In the genomic region with DNA sequence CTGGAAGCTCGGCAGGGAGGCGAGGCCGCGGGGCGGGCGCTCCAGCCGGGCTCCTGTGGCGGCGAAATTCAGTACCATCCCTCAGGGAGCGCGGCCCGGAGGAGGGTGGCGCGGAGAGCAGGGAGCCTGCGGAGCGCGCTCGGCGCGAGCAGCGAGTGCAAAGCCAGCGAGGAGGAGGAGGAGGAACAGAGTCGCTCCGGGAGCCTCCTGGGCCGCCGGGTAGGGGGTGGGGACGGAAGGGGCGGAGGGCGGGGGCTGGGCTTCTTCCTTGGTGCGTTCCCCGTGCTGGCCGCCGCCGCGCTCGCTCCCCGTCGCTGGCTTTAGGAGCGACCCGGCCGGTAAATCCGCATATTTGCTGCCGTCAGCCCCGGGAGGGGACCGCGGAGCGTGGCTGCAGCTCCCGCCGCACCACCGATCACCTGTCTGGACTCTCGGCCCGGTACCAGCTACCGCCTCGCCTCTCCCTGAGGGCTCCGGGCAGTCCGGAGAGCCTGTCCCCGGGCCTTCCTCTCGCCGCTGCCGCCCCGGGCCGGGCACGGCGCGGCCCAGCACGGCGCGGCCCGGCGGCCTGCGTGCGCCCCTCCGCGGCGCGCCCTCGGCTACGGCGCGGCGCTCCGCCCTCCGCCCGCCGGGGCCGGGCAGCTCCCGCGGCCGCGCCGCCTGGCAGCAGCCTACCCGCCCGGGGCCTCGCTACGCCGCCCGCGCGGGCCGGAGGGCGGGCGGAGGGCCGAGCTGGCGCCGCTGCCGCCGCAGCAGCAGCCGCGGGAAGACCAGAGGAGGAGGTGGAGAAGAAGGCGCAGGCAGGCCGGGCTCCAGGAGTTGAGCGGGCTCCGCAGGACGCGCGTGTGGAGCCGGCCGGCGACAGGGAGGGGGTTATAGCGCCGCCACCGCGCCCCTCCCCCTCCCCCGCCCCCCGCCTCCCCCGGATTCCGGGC, we compare ENCODE assay signal across 9 mouse cellular contexts. TPM values are rescaled to one million over a fixed set of nuclear protein-coding genes. Genes with fewer than 3 reads are reported as not detected.
A peak's percentile ranks its signal among the peaks of the same experiment; 100 is the strongest.
DNase-seq lines count a peak whose midpoint lies in the region; ATAC-seq and TF ChIP-seq lines count a peak whose summit lies in the region.
"Had no signal": no experiment of that assay in that cellular context is flagged by ENCODE, and none has a peak within 500 bp of the region (broad histone marks: within the 10 kb centered on the region; RNA-seq: fewer than 3 reads in every experiment).

No protein-coding gene starts in this region.

- peaks cover 14% of the 10 kb centered on the region for H3K4me1 ChIP-seq in embryonic facial prominence, embryonic 11.5 days (ENCODE audit: control insufficient read depth, insufficient read depth, low read length)
- H3K4me1 ChIP-seq in limb, embryonic 15.5 days: peaks cover 81% of the 10 kb centered on the region
- H3K4me1 ChIP-seq in midbrain, embryonic 16.5 days (ENCODE audit: control insufficient read depth, insufficient read depth, low read length): peaks cover 44% of the 10 kb centered on the region
- peaks cover 21% of the 10 kb centered on the region; the same call in 1 of the 2 replicates for H3K4me1 ChIP-seq in stomach, postnatal 0 days (replicated peaks; ENCODE audit: control insufficient read depth, insufficient read depth)

- no peak for TF ChIP-seq EP300 in stomach, postnatal 0 days (optimal IDR thresholded peaks at IDR 0.05)

- H3K36me3 ChIP-seq in embryonic facial prominence, embryonic 11.5 days (replicated peaks; ENCODE audit: control insufficient read depth, insufficient read depth, low read depth, low read length): no peaks in the 10 kb centered on the region
- no peaks in the 10 kb centered on the region for H3K36me3 ChIP-seq in limb, embryonic 15.5 days
- no peaks in the 10 kb centered on the region for H3K36me3 ChIP-seq in midbrain, embryonic 16.5 days (ENCODE audit: control insufficient read depth, insufficient read depth, low read length)
- H3K36me3 ChIP-seq in stomach, postnatal 0 days (ENCODE audit: control insufficient read depth, insufficient read depth, low read length): no peaks in the 10 kb centered on the region; the same call in 1 of the 2 replicates

- peak overlapping the region; percentile 61 for H3K4me3 ChIP-seq in embryonic facial prominence, embryonic 11.5 days (ENCODE audit: low read depth, low read length)
- H3K4me3 ChIP-seq in limb, embryonic 15.5 days: peak overlapping the region; percentile 77
- H3K4me3 ChIP-seq in midbrain, embryonic 16.5 days (ENCODE audit: low read depth, low read length): peak overlapping the region; percentile 77
- peak overlapping the region; percentile 73 for H3K4me3 ChIP-seq in stomach, postnatal 0 days (ENCODE audit: low read depth, low read length)

- H3K4me2 ChIP-seq in embryonic facial prominence, embryonic 11.5 days (ENCODE audit: low read depth, low read length): peak overlapping the region; percentile 93
- H3K4me2 ChIP-seq in limb, embryonic 15.5 days: peak overlapping the region; percentile 95
- H3K4me2 ChIP-seq in midbrain, embryonic 16.5 days (ENCODE audit: low read length): peak overlapping the region; percentile 90
- H3K4me2 ChIP-seq in stomach, postnatal 0 days (replicated peaks; ENCODE audit: low read depth): peak overlapping the region; percentile 90

- peak overlapping the region; percentile 68 for H3K27ac ChIP-seq in embryonic facial prominence, embryonic 11.5 days (replicated peaks; ENCODE audit: low read depth, low read length)
- H3K27ac ChIP-seq in limb, embryonic 15.5 days: peak overlapping the region; percentile 91
- peak overlapping the region; percentile 90 for H3K27ac ChIP-seq in midbrain, embryonic 16.5 days (ENCODE audit: low read length)
- H3K27ac ChIP-seq in stomach, postnatal 0 days (replicated peaks): peak overlapping the region; percentile 99

- peak; percentile 69 for DNase-seq in layer of hippocampus, adult 11-12 months (ENCODE audit: low spot score)
- DNase-seq in layer of hippocampus, adult 9-10 months (ENCODE audit: low spot score): no peak
- peak; percentile 69 for DNase-seq in embryonic facial prominence, embryonic 11.5 days (ENCODE audit: low spot score)
- peak; percentile 72 for DNase-seq in heart, adult 8-10 months (ENCODE audit: low spot score)
- peak; percentile 74 to 80 for DNase-seq in kidney, adult 8-10 months
- DNase-seq in stomach, postnatal 0 days (ENCODE audit: low spot score): peak; percentile 95

- WGBS in embryonic facial prominence, embryonic 11.5 days: under 1% methylated on average over 91 of the region's 127 CpGs
- under 1% methylated on average over 101 of the region's 127 CpGs for WGBS in limb, embryonic 15.5 days
- under 1% methylated on average over 86 of the region's 127 CpGs for WGBS in midbrain, embryonic 16.5 days
- under 1% methylated on average over 62 of the region's 127 CpGs for WGBS in stomach, postnatal 0 days

- no peak for TF ChIP-seq CTCF in stomach, postnatal 0 days (IDR thresholded peaks at IDR 0.05; ENCODE audit: low read depth)

- H3K9ac ChIP-seq in embryonic facial prominence, embryonic 11.5 days (replicated peaks; ENCODE audit: low read length): peak overlapping the region; percentile 72
- H3K9ac ChIP-seq in limb, embryonic 15.5 days: peak overlapping the region; percentile 84
- H3K9ac ChIP-seq in midbrain, embryonic 16.5 days (ENCODE audit: low read depth, low read length): peak overlapping the region; percentile 89
- H3K9ac ChIP-seq in stomach, postnatal 0 days (ENCODE audit: low read length): peak overlapping the region; percentile 90

- no peaks in the 10 kb centered on the region for H3K9me3 ChIP-seq in embryonic facial prominence, embryonic 11.5 days (replicated peaks; ENCODE audit: control insufficient read depth, low read length)
- H3K9me3 ChIP-seq in limb, embryonic 15.5 days: no peaks in the 10 kb centered on the region
- no peaks in the 10 kb centered on the region for H3K9me3 ChIP-seq in midbrain, embryonic 16.5 days (replicated peaks; ENCODE audit: control insufficient read depth, low read length, poor library complexity, severe bottlenecking)
- no peaks in the 10 kb centered on the region for H3K9me3 ChIP-seq in stomach, postnatal 0 days (ENCODE audit: control insufficient read depth, low read length)

- peaks cover 67% of the 10 kb centered on the region for H3K27me3 ChIP-seq in embryonic facial prominence, embryonic 11.5 days (ENCODE audit: control insufficient read depth, insufficient read depth, low read length)
- H3K27me3 ChIP-seq in limb, embryonic 15.5 days: peaks cover 81% of the 10 kb centered on the region
- peaks cover 36% of the 10 kb centered on the region for H3K27me3 ChIP-seq in midbrain, embryonic 16.5 days (ENCODE audit: control insufficient read depth, insufficient read depth, low read depth, low read length)
- peaks cover 6% of the 10 kb centered on the region; the same call in 1 of the 2 replicates for H3K27me3 ChIP-seq in stomach, postnatal 0 days (ENCODE audit: control insufficient read depth, insufficient read depth, low read length)

- 0 out of 2 replicates have a peak, but pooled peaks have one; percentile 1 for ATAC-seq in embryonic facial prominence, embryonic 11.5 days (replicated peaks; ENCODE audit: insufficient number of reproducible peaks, low FRiP score, low TSS enrichment, low read depth)
- peak; percentile 32 for ATAC-seq in limb, embryonic 15.5 days (ENCODE audit: insufficient number of reproducible peaks, low FRiP score, low TSS enrichment, low read depth)
- peak; percentile 53 for ATAC-seq in midbrain, embryonic 16.5 days
- ATAC-seq in stomach, postnatal 0 days (ENCODE audit: low FRiP score, low TSS enrichment): peak; percentile 59

RNA-seq across cellular contexts. Expression of gene Pdgfa, which starts 2.1 kb away (rescaled TPM):
- 34.5 and 39.3 TPM in 2 replicates for polyA plus RNA-seq in embryonic facial prominence, embryonic 11.5 days (2014; fragmentation: Nextera tagmentation; extraction: Ambion mirVana)
- 10 to 100 TPM; 18.3 to 23.9 (median 20.6) TPM for total RNA-seq in heart, adult 8-10 months (2022)
- polyA plus RNA-seq in limb, embryonic 15.5 days (2015; fragmentation: Nextera tagmentation; extraction: Ambion mirVana): 65.7 and 69.9 TPM in 2 replicates
- 27.0 and 32.2 TPM in 2 replicates for polyA plus RNA-seq in midbrain, embryonic 16.5 days (2015; fragmentation: Nextera tagmentation; extraction: Ambion mirVana)
- polyA plus RNA-seq in stomach, postnatal 0 days (2015; fragmentation: Nextera tagmentation; extraction: Ambion mirVana): 56.5 and 60.4 TPM in 2 replicates
- total RNA-seq: neutrophil, adult 5-6 weeks had no signal

Comparison
In these comparisons a context has a peak if more than half of its experiments do, and no peak if none do; other contexts are left out.
1. ATAC-seq: peak in every context shown above with its lines; median percentile 59 in stomach, postnatal 0 days; 53 in midbrain, embryonic 16.5 days; 32 in limb, embryonic 15.5 days; 1 in embryonic facial prominence, embryonic 11.5 days.